Mouse (Mus musculus) limb, embryonic 14.5 days (tissue): ENCODE measurements at regions not wholly inside any gene's neighbourhood (a gene's known extent, or its start where the extent isn't known, plus 50 kb on each side); places are given as distances from the start of the nearest gene placed in this dataset.

Source experiments
- ATAC-seq: fragments of 200-750 bp; cut with Nextera tagmentation; 2 replicates; pipeline ENCODE4 v1.8.0; 2017; ENCODE audit warnings: low read depth, moderate number of reproducible peaks, moderate TSS enrichment; ENCODE audit not compliant: low FRiP score
- DNase-seq: peaks from one replicate; pipeline ENCODE4 v3.0.0-alpha.2; 2015; ENCODE audit warnings: low spot score
- H3K27ac ChIP-seq: fragments of 300-500 bp; sonication (generic); replicated peaks from 2 replicates; pipeline ENCODE4 v1.5.1; 2014; ENCODE audit warnings: low read depth, mild to moderate bottlenecking, low read length, moderate library complexity, mixed read lengths
- H3K27me3 ChIP-seq: fragments of 300-500 bp; sonication (generic); 2 replicates; pipeline ENCODE4 v1.6.1; 2014; ENCODE audit warnings: low read length, mixed read lengths; ENCODE audit not compliant: control insufficient read depth, insufficient read depth
- H3K36me3 ChIP-seq: fragments of 300-500 bp; sonication (generic); 2 replicates; pipeline ENCODE4 v1.6.1; 2014; ENCODE audit warnings: mild to moderate bottlenecking, low read length, moderate library complexity, mixed read lengths; ENCODE audit not compliant: control insufficient read depth, insufficient read depth
- H3K4me1 ChIP-seq: fragments of 300-500 bp; sonication (generic); 2 replicates; pipeline ENCODE4 v1.6.1; 2014; ENCODE audit warnings: antibody characterized with exemption, low read length, mixed read lengths; ENCODE audit not compliant: control insufficient read depth, insufficient read depth
- H3K4me2 ChIP-seq: fragments of 300-500 bp; sonication (generic); replicated peaks from 2 replicates; pipeline ENCODE4 v1.6.1; 2014; ENCODE audit warnings: low read depth, mild to moderate bottlenecking, low read length, moderate library complexity; ENCODE audit not compliant: severe bottlenecking
- H3K4me3 ChIP-seq: fragments of 300-500 bp; sonication (generic); replicated peaks from 2 replicates; pipeline ENCODE4 v1.5.1; 2014; ENCODE audit warnings: low read length
- H3K9ac ChIP-seq: fragments of 300-500 bp; sonication (generic); 2 replicates; pipeline ENCODE4 v1.6.1; 2014; ENCODE audit warnings: mild to moderate bottlenecking, low read depth, low read length, moderate library complexity; ENCODE audit not compliant: severe bottlenecking
- H3K9me3 ChIP-seq: fragments of 300-500 bp; sonication (generic); 2 replicates; pipeline ENCODE4 v1.6.1; 2016; ENCODE audit warnings: low read length; ENCODE audit not compliant: control insufficient read depth
- POLR2A ChIP-seq: fragments of 200-500 bp; IDR thresholded peaks from 2 replicates; pipeline ENCODE4 v1.8.0; 2012; ENCODE audit warnings: inconsistent platforms, mild to moderate bottlenecking, moderate library complexity, borderline replicate concordance; ENCODE audit not compliant: insufficient read depth, insufficient read length; ENCODE audit errors: extremely low read depth
- WGBS: fragments of 180-500 bp; shearing (Covaris S2); extraction: QIAGEN DNeasy Blood & Tissue Kit; methylation state at CpG from one replicate; pipeline ENCODE4 v1.1.7; 2014; 5-methylcytosine and 5-hydroxymethylcytosine counted together

GRCm38 (mm10) chr3:21379816-21380215, 696.6 kb upstream of the Tbl1xr1 start:
- DNase-seq = peak; percentile 49
- no peaks in the 10 kb centered on the region for H3K27me3 ChIP-seq
- no peak overlapping the region for H3K9ac ChIP-seq
- peaks cover 4% of the 10 kb centered on the region; the same call in 1 of the 2 replicates for H3K4me1 ChIP-seq
- no peak overlapping the region for H3K4me3 ChIP-seq
- TF ChIP-seq POLR2A = no peak
- ATAC-seq = no peak
- H3K36me3 ChIP-seq = no peaks in the 10 kb centered on the region
- H3K9me3 ChIP-seq = no peaks in the 10 kb centered on the region
- 79% methylated on average over 2 of the region's 2 CpGs for WGBS
- H3K4me2 ChIP-seq = no peak overlapping the region
- no peak overlapping the region for H3K27ac ChIP-seq

- no peak for TF ChIP-seq POLR2A
- H3K27me3 ChIP-seq = no peaks in the 10 kb centered on the region
- 72% methylated on average over 3 of the region's 3 CpGs for WGBS
- H3K9ac ChIP-seq = no peak overlapping the region
- peaks cover 4% of the 10 kb centered on the region; the same call in 1 of the 2 replicates for H3K4me1 ChIP-seq
- H3K4me3 ChIP-seq = no peak overlapping the region
- DNase-seq (no peak), ATAC-seq (peak; percentile 55)
- H3K36me3 ChIP-seq = no peaks in the 10 kb centered on the region
- no peak overlapping the region for H3K4me2 ChIP-seq
- H3K27ac ChIP-seq = no peak overlapping the region
- no peaks in the 10 kb centered on the region for H3K9me3 ChIP-seq
Measured at GRCm38 (mm10) chr3:21381072-21381471, 695.4 kb upstream of the Tbl1xr1 start.

GRCm38 (mm10) chr3:21403551-21403950, 672.9 kb upstream of the Tbl1xr1 start:
- no peak overlapping the region for H3K4me2 ChIP-seq
- no peak overlapping the region for H3K4me3 ChIP-seq
- no peak overlapping the region for H3K9ac ChIP-seq
- no peak overlapping the region for H3K27ac ChIP-seq
- H3K9me3 ChIP-seq = no peaks in the 10 kb centered on the region
- ATAC-seq (peak; percentile 73), DNase-seq (peak; percentile 47)
- no peaks in the 10 kb centered on the region for H3K4me1 ChIP-seq
- H3K27me3 ChIP-seq = no peaks in the 10 kb centered on the region
- H3K36me3 ChIP-seq = no peaks in the 10 kb centered on the region
- no peak for TF ChIP-seq POLR2A
- WGBS = 68% methylated on average over 2 of the region's 2 CpGs

GRCm38 (mm10) chr3:21404058-21404457, 672.4 kb upstream of the Tbl1xr1 start:
- H3K4me3 ChIP-seq = no peak overlapping the region
- no peak overlapping the region for H3K4me2 ChIP-seq
- no peaks in the 10 kb centered on the region for H3K4me1 ChIP-seq
- H3K27me3 ChIP-seq = no peaks in the 10 kb centered on the region
- 67% methylated on average over 3 of the region's 3 CpGs for WGBS
- no peak for TF ChIP-seq POLR2A
- no peaks in the 10 kb centered on the region for H3K9me3 ChIP-seq
- no peak overlapping the region for H3K27ac ChIP-seq
- no peak for DNase-seq
- no peaks in the 10 kb centered on the region for H3K36me3 ChIP-seq
- no peak overlapping the region for H3K9ac ChIP-seq
- ATAC-seq = no peak

- ATAC-seq (no peak), DNase-seq (no peak)
- H3K4me3 ChIP-seq = no peak overlapping the region
- no peaks in the 10 kb centered on the region for H3K9me3 ChIP-seq
- H3K9ac ChIP-seq = no peak overlapping the region
- H3K4me1 ChIP-seq = no peaks in the 10 kb centered on the region
- H3K27ac ChIP-seq = no peak overlapping the region
- H3K4me2 ChIP-seq = no peak overlapping the region
- no peaks in the 10 kb centered on the region for H3K36me3 ChIP-seq
- WGBS = 88% methylated on average over 5 of the region's 5 CpGs
- no peak for TF ChIP-seq POLR2A
- no peaks in the 10 kb centered on the region for H3K27me3 ChIP-seq
Measured at GRCm38 (mm10) chr3:21407077-21407476, 669.4 kb upstream of the Tbl1xr1 start.

GRCm38 (mm10) chr3:21412010-21412409, 664.4 kb upstream of the Tbl1xr1 start:
- Histone ChIP-seq H3K27me3 (no peaks in the 10 kb centered on the region), H3K4me2 (no peak overlapping the region), H3K36me3 (no peaks in the 10 kb centered on the region), H3K4me3 (no peak overlapping the region), H3K27ac (no peak overlapping the region), H3K9me3 (no peaks in the 10 kb centered on the region), H3K9ac (no peak overlapping the region), H3K4me1 (no peaks in the 10 kb centered on the region)
- DNase-seq (no peak), ATAC-seq (no peak)
- WGBS = 88% methylated on average over 2 of the region's 2 CpGs
- no peak for TF ChIP-seq POLR2A
